Mouse (Mus musculus): Measurements from ENCODE around the gene Kcnb1.

- TF ChIP-seq POLR2A (IDR thresholded peaks at IDR 0.05; ENCODE audit: borderline replicate concordance, low read depth, low read length) (no peak), CTCF (IDR thresholded peaks at IDR 0.05; ENCODE audit: low read depth, low read length) (no peak)
These were observed 26.8 kb downstream of the Kcnb1 start for GRCm38 (mm10) chr2:167163134-167163533.
